9 mouse cellular contexts compared by ENCODE assay signal in the genomic region with DNA sequence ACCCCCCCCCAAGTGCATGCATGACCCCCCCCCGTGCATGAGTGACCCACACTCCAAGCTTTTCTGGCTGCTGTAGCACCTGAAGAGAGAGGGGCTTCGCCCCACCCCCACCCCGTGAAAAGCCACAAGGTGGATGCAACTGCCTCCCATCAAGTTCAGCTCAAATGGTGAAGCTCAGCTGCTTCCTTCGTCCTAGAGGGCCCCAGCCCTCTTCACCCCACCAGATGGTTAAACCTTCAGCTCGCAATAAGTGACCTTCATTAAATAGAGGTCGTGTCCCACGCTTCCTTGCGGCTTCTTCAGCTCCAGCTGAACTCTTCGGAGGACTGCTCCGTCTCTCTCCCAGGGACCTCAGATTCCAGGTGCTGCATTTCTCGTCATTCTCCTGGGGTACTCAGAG. TPM values are rescaled to one million over a fixed set of nuclear protein-coding genes. Genes with fewer than 3 reads are reported as not detected.
A peak's percentile ranks its signal among the peaks of the same experiment; 100 is the strongest.
DNase-seq lines count a peak whose midpoint lies in the region; ATAC-seq and TF ChIP-seq lines count a peak whose summit lies in the region.
"Had no signal": no experiment of that assay in that cellular context is flagged by ENCODE, and none has a peak within 500 bp of the region (broad histone marks: within the 10 kb centered on the region; RNA-seq: fewer than 3 reads in every experiment).

A gene (plus strand): TSS at position 301 of the 400 bp plus-strand sequence.

- TF ChIP-seq CTCF in lung, postnatal 0 days (IDR thresholded peaks at IDR 0.05): no peak

- TF ChIP-seq EP300 in lung, postnatal 0 days (IDR thresholded peaks at IDR 0.05): no peak

- H3K27ac ChIP-seq in lung, postnatal 0 days (ENCODE audit: low read length): no peak within 1 kb of the TSS
- H3K27ac ChIP-seq in limb, embryonic 10.5 days: no peak within 1 kb of the TSS
- H3K27ac ChIP-seq in stomach, embryonic 14.5 days (ENCODE audit: low read length): no peak within 1 kb of the TSS

- H3K4me2 ChIP-seq in lung, postnatal 0 days (replicated peaks; ENCODE audit: low read depth, low read length): 0 out of 2 replicates have a peak within 1 kb of the TSS, but pooled peaks have one; percentile 3
- H3K4me2 ChIP-seq in stomach, embryonic 14.5 days (replicated peaks; ENCODE audit: low read depth, low read length): peak within 1 kb of the TSS; percentile 42

- ATAC-seq in lung, postnatal 0 days: no peak
- ATAC-seq in stomach, embryonic 14.5 days (ENCODE audit: insufficient number of reproducible peaks, insufficient read depth, low FRiP score, low read depth): no peak

- no peaks in the 10 kb centered on the region for H3K4me1 ChIP-seq in lung, postnatal 0 days (ENCODE audit: insufficient read depth, low read depth, low read length)
- peaks cover 20% of the 10 kb centered on the region for H3K4me1 ChIP-seq in limb, embryonic 10.5 days
- H3K4me1 ChIP-seq in stomach, embryonic 14.5 days (ENCODE audit: control insufficient read depth, insufficient read depth, low read length): 0 out of 2 replicates have a peak, but pooled peaks cover 6% of the 10 kb centered on the region

- no peak within 1 kb of the TSS for H3K9ac ChIP-seq in lung, postnatal 0 days (replicated peaks; ENCODE audit: low read depth)
- no peak within 1 kb of the TSS for H3K9ac ChIP-seq in stomach, embryonic 14.5 days (replicated peaks; ENCODE audit: low read depth, low read length)

- no peak within 1 kb of the TSS for H3K4me3 ChIP-seq in lung, postnatal 0 days (ENCODE audit: low read depth, low read length)
- peak within 1 kb of the TSS; percentile 53 for H3K4me3 ChIP-seq in limb, embryonic 10.5 days
- peak within 1 kb of the TSS; percentile 24 for H3K4me3 ChIP-seq in stomach, embryonic 14.5 days (ENCODE audit: low read depth, low read length)

- H3K9me3 ChIP-seq in lung, postnatal 0 days (ENCODE audit: low read length): no peaks in the 10 kb centered on the region
- H3K9me3 ChIP-seq in limb, embryonic 10.5 days (replicated peaks): no peaks in the 10 kb centered on the region
- no peaks in the 10 kb centered on the region for H3K9me3 ChIP-seq in stomach, embryonic 14.5 days (ENCODE audit: control insufficient read depth, low read depth, low read length)

- DNase-seq in adrenal gland, postnatal 4 days (ENCODE audit: low spot score in 2 of 2): no peak
- no peak for DNase-seq in adrenal gland, adult 18-20 months (ENCODE audit: low spot score in 2 of 2)
- DNase-seq in lung, postnatal 0 days (ENCODE audit: low spot score): no peak
- DNase-seq in lung, adult 18-20 months: no peak
- no peak for DNase-seq in limb, embryonic 10.5 days (ENCODE audit: low spot score)
- DNase-seq in adrenal gland, adult (ENCODE audit: inconsistent age in 2 of 2, low spot score in 1 of 2): no peak
- DNase-seq in adrenal gland, adult 2 months: no peak

- H3K27me3 ChIP-seq in lung, postnatal 0 days (replicated peaks; ENCODE audit: insufficient read depth, low read length): peaks cover 24% of the 10 kb centered on the region
- H3K27me3 ChIP-seq in limb, embryonic 10.5 days (ENCODE audit: low read depth, poor library complexity, severe bottlenecking): peaks cover 71% of the 10 kb centered on the region
- H3K27me3 ChIP-seq in stomach, embryonic 14.5 days (ENCODE audit: control insufficient read depth, insufficient read depth, low read length): peaks cover 24% of the 10 kb centered on the region

- 7% methylated on average over 11 of the region's 11 CpGs for WGBS in lung, postnatal 0 days
- WGBS in limb, embryonic 10.5 days: 4% methylated on average over 11 of the region's 11 CpGs
- WGBS in stomach, embryonic 14.5 days: 8% methylated on average over 11 of the region's 11 CpGs

- no peaks in the 10 kb centered on the region for H3K36me3 ChIP-seq in lung, postnatal 0 days (ENCODE audit: insufficient read depth, low read length)
- no peaks in the 10 kb centered on the region for H3K36me3 ChIP-seq in limb, embryonic 10.5 days
- H3K36me3 ChIP-seq in stomach, embryonic 14.5 days (ENCODE audit: control insufficient read depth, insufficient read depth, low read length): no peaks in the 10 kb centered on the region

RNA-seq across cellular contexts. Expression of the gene that starts here (rescaled TPM):
- 10 to 100 TPM; 10.2 to 11.2 TPM for total RNA-seq in adrenal gland, postnatal 4 days (2021)
- 1 to 10 TPM; 1.9 to 2.4 TPM for total RNA-seq in adrenal gland, adult 18-20 months (2021)
- polyA plus RNA-seq in lung, postnatal 0 days (2015; fragmentation: Nextera tagmentation; extraction: Ambion mirVana): not detected in 2 replicates
- polyA plus RNA-seq in limb, embryonic 10.5 days (2016; fragmentation: Nextera tagmentation; extraction: Ambion mirVana): 0.05 and 0.06 TPM in 2 replicates
- 0.21 and 0.56 TPM in 2 replicates for polyA plus RNA-seq in stomach, embryonic 14.5 days (2014; fragmentation: Nextera tagmentation; extraction: Ambion mirVana)
- 1 to 10 TPM; 1.7 to 2.9 TPM for total RNA-seq in adrenal gland, adult 2 months (2021)
- 3.3 TPM in 2 replicates for polyA plus RNA-seq in adrenal gland, adult 2 months (2012; rRNA removed)
- total RNA-seq: hematopoietic stem cell, adult 5-6 weeks had no signal
